Mouse (Mus musculus): Measurements from ENCODE around the gene Serpina12.

Gene Serpina12

GRCm38 (mm10) chr12:104044343-104044742 is at the start of gene Serpina12:
Gene Serpina12 (minus strand): TSS chr12:104044443.
- no peak for DNase-seq (ENCODE audit: low spot score)

- DNase-seq (ENCODE audit: low spot score), result no peak
Observed at GRCm38 (mm10) chr12:104091303-104091702, 47.1 kb upstream of the Serpina12 start.

GRCm38 (mm10) chr12:104090119-104090518 is 45.9 kb upstream of the Serpina12 start:
- DNase-seq (ENCODE audit: low spot score), result no peak

GRCm38 (mm10) chr12:104072286-104072685 is 28.0 kb upstream of the Serpina12 start:
- no peak for DNase-seq (ENCODE audit: low spot score)

GRCm38 (mm10) chr12:104071708-104072107 is 27.5 kb upstream of the Serpina12 start:
- no peak for DNase-seq (ENCODE audit: low spot score)

- peak; percentile 85 for DNase-seq (ENCODE audit: low spot score)
Observed at GRCm38 (mm10) chr12:104069620-104070019, 25.4 kb upstream of the Serpina12 start.

GRCm38 (mm10) chr12:104067549-104067948 is 23.3 kb upstream of the Serpina12 start:
- peak; percentile 55 for DNase-seq (ENCODE audit: low spot score)

- peak; percentile 87 for DNase-seq (ENCODE audit: low spot score)
Observed at GRCm38 (mm10) chr12:104066241-104066640, 22.0 kb upstream of the Serpina12 start.

GRCm38 (mm10) chr12:104064996-104065395 is 20.8 kb upstream of the Serpina12 start:
- no peak for DNase-seq (ENCODE audit: low spot score)

GRCm38 (mm10) chr12:104064532-104064931 is 20.3 kb upstream of the Serpina12 start:
- no peak for DNase-seq (ENCODE audit: low spot score)

- no peak for DNase-seq (ENCODE audit: low spot score)
Observed at GRCm38 (mm10) chr12:104061862-104062261, 17.6 kb upstream of the Serpina12 start.

GRCm38 (mm10) chr12:104060126-104060525 is 15.9 kb upstream of the Serpina12 start:
- no peak for DNase-seq (ENCODE audit: low spot score)

GRCm38 (mm10) chr12:104057531-104057930 is 13.3 kb upstream of the Serpina12 start:
- DNase-seq (ENCODE audit: low spot score), result no peak

GRCm38 (mm10) chr12:104057050-104057449 is 12.8 kb upstream of the Serpina12 start:
- DNase-seq (ENCODE audit: low spot score), result no peak

- DNase-seq (ENCODE audit: low spot score), result no peak
Observed at GRCm38 (mm10) chr12:104055755-104056154, 11.5 kb upstream of the Serpina12 start.

- DNase-seq (ENCODE audit: low spot score), result no peak
Observed at GRCm38 (mm10) chr12:104053995-104054394, 9.8 kb upstream of the Serpina12 start.

GRCm38 (mm10) chr12:104045713-104046112 is 1.5 kb upstream of the Serpina12 start:
- no peak for DNase-seq (ENCODE audit: low spot score)

GRCm38 (mm10) chr12:104042753-104043152 is 1.5 kb downstream of the Serpina12 start:
- no peak for DNase-seq (ENCODE audit: low spot score)

GRCm38 (mm10) chr12:104041401-104041800 is 2.8 kb downstream of the Serpina12 start:
- no peak for DNase-seq (ENCODE audit: low spot score)

- DNase-seq (ENCODE audit: low spot score), result no peak
Observed at GRCm38 (mm10) chr12:104038181-104038580, 6.1 kb downstream of the Serpina12 start.

GRCm38 (mm10) chr12:104033752-104034151 is 10.5 kb downstream of the Serpina12 start:
- DNase-seq (ENCODE audit: low spot score), result no peak

- DNase-seq (ENCODE audit: low spot score), result peak; percentile 44
Observed at GRCm38 (mm10) chr12:104029986-104030385, 14.3 kb downstream of the Serpina12 start.

- DNase-seq (ENCODE audit: low spot score), result no peak
Observed at GRCm38 (mm10) chr12:104015280-104015679, 29.0 kb downstream of the Serpina12 start.

- DNase-seq (ENCODE audit: low spot score), result no peak
Observed at GRCm38 (mm10) chr12:104013620-104014019, 30.6 kb downstream of the Serpina12 start, which contains the start of gene Serpina9. Gene Serpina9 (minus strand): TSS chr12:104013755.

- no peak for DNase-seq (ENCODE audit: low spot score)
Observed at GRCm38 (mm10) chr12:104004689-104005088, 39.6 kb downstream of the Serpina12 start.
